Mouse (Mus musculus) kidney, adult 9 months (tissue): Measurements from ENCODE around the gene Sema5a.
A peak's percentile ranks its signal among the peaks of the same experiment; 100 is the strongest.

Experiments
- DNase-seq: peaks from one replicate; pipeline ENCODE4 v3.0.0; 2022

Gene Sema5a

GRCm38 (mm10) chr15:32310834-32311233 is 66.2 kb downstream of the Sema5a start:
- no peak for DNase-seq

- DNase-seq: no peak
Observed at GRCm38 (mm10) chr15:32311287-32311686, 66.7 kb downstream of the Sema5a start.

- no peak for DNase-seq
Observed at GRCm38 (mm10) chr15:32317074-32317473, 72.5 kb downstream of the Sema5a start.

- DNase-seq: no peak
Observed at GRCm38 (mm10) chr15:32320739-32321138, 76.1 kb downstream of the Sema5a start.

GRCm38 (mm10) chr15:32322455-32323220 is 78.0 kb downstream of the Sema5a start:
- DNase-seq: no peak

GRCm38 (mm10) chr15:32323224-32323623 is 78.6 kb downstream of the Sema5a start:
- no peak for DNase-seq

- no peak for DNase-seq
Observed at GRCm38 (mm10) chr15:32324105-32324504, 79.5 kb downstream of the Sema5a start.

- no peak for DNase-seq
Observed at GRCm38 (mm10) chr15:32328370-32329004, 83.9 kb downstream of the Sema5a start.

- no peak for DNase-seq
Observed at GRCm38 (mm10) chr15:32329670-32330330, 85.2 kb downstream of the Sema5a start.

GRCm38 (mm10) chr15:32330427-32330826 is 85.8 kb downstream of the Sema5a start:
- no peak for DNase-seq

- DNase-seq: no peak
Observed at GRCm38 (mm10) chr15:32331037-32331436, 86.4 kb downstream of the Sema5a start.

GRCm38 (mm10) chr15:32333456-32333855 is 88.8 kb downstream of the Sema5a start:
- no peak for DNase-seq

GRCm38 (mm10) chr15:32337810-32338209 is 93.2 kb downstream of the Sema5a start:
- DNase-seq: no peak

GRCm38 (mm10) chr15:32338721-32339290 is 94.2 kb downstream of the Sema5a start:
- no peak for DNase-seq

- peak; percentile 15 for DNase-seq
Observed at GRCm38 (mm10) chr15:32339426-32339825, 94.8 kb downstream of the Sema5a start.

- no peak for DNase-seq
Observed at GRCm38 (mm10) chr15:32341423-32341822, 96.8 kb downstream of the Sema5a start.

- DNase-seq: no peak
Observed at GRCm38 (mm10) chr15:32343544-32343943, 98.9 kb downstream of the Sema5a start.

- no peak for DNase-seq
Observed at GRCm38 (mm10) chr15:32347315-32347714, 102.7 kb downstream of the Sema5a start.

- DNase-seq: no peak
Observed at GRCm38 (mm10) chr15:32349276-32349675, 104.7 kb downstream of the Sema5a start.

- no peak for DNase-seq
Observed at GRCm38 (mm10) chr15:32352995-32353394, 108.4 kb downstream of the Sema5a start.

- no peak for DNase-seq
Observed at GRCm38 (mm10) chr15:32353513-32353912, 108.9 kb downstream of the Sema5a start.

GRCm38 (mm10) chr15:32356805-32357204 is 112.2 kb downstream of the Sema5a start:
- no peak for DNase-seq

GRCm38 (mm10) chr15:32367841-32368240 is 123.2 kb downstream of the Sema5a start:
- DNase-seq: no peak

- no peak for DNase-seq
Observed at GRCm38 (mm10) chr15:32370914-32371313, 126.3 kb downstream of the Sema5a start.
